Comparison of ENCODE assay signal across 8 mouse cellular contexts in the genomic region with DNA sequence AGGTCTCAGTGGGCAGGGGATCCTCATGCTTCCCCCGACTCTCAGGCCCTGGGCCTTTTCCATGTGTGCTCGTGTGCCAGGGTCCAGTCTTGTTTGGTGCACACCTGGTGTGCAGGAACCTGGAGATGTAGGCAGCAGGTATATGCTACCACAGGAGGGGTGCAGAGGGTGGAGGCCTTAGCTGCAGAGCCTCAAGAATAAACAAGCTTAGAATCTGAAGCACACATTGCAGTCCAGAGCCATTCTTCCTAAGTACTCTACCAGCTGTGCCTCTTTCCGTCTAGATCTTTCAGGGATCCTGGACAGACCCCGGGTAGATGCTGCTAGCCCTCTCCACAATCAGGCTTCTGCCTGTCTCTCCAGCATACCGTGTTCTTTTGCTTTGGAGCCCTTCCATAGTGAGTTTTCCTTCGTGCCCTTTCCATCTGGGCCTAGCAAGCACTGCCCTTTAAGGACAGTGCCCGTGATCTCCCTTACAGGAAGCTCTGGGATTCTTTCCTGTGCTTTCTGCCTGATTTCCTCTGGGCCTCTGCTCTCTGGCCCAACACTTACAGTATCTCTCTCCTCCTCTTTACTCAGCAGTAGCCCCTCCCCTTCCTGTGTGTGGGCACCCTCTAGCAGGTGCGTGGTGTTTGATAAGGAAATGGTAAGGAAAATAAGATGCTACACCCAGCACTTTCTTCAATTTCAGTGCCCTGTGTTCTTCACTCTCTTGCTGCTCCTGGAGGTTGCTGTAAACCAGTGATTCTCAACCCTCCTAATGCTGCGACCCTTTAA. TPM values are rescaled to one million over a fixed set of nuclear protein-coding genes. Genes with fewer than 3 reads are reported as not detected.
DNase-seq lines count a peak whose midpoint lies in the region; ATAC-seq lines count a peak whose summit lies in the region.

No protein-coding gene starts in this region.

- peaks cover 37% of the 10 kb centered on the region for H3K36me3 ChIP-seq in forebrain, embryonic 16.5 days (ENCODE audit: control insufficient read depth, insufficient read depth)

- no peak overlapping the region; the same call in 1 of the 2 replicates for H3K9ac ChIP-seq in forebrain, embryonic 16.5 days (replicated peaks; ENCODE audit: low read depth, low read length)

- H3K27me3 ChIP-seq in forebrain, embryonic 16.5 days (replicated peaks; ENCODE audit: control insufficient read depth, insufficient read depth, low read length), result no peaks in the 10 kb centered on the region

- peak; percentile 64 for DNase-seq in spleen, adult 12 weeks (ENCODE audit: low spot score)
- no peak for DNase-seq in spleen, adult 18-20 months
- DNase-seq in thymus, postnatal 4 days, result peak; percentile 73
- DNase-seq in ovary, postnatal 10 days (ENCODE audit: low spot score), result no peak
- no peak for DNase-seq in layer of hippocampus, postnatal 36 days
- no peak for DNase-seq in frontal cortex, postnatal 25 days (ENCODE audit: low spot score in 2 of 2)

- H3K4me3 ChIP-seq in forebrain, embryonic 16.5 days (replicated peaks; ENCODE audit: low read length), result no peak overlapping the region

- H3K4me2 ChIP-seq in forebrain, embryonic 16.5 days (ENCODE audit: low read length), result no peak overlapping the region

- no peak for ATAC-seq in forebrain, embryonic 16.5 days
- peak; percentile 91 for ATAC-seq in megakaryocyte-erythroid progenitor cell, adult 5-6 weeks (replicated peaks; ENCODE audit: low FRiP score, low TSS enrichment, poor library complexity, severe bottlenecking)

- no peaks in the 10 kb centered on the region for H3K9me3 ChIP-seq in forebrain, embryonic 16.5 days (ENCODE audit: control insufficient read depth, low read length)

- peaks cover 20% of the 10 kb centered on the region for H3K4me1 ChIP-seq in forebrain, embryonic 16.5 days (replicated peaks; ENCODE audit: control insufficient read depth, insufficient read depth, low read length)

- peak overlapping the region; percentile 78 for H3K27ac ChIP-seq in forebrain, embryonic 16.5 days (ENCODE audit: low read length)

- WGBS in forebrain, embryonic 16.5 days, result 31% methylated on average over 9 of the region's 9 CpGs

RNA-seq across cellular contexts. Expression of a gene that starts 9.1 kb away (rescaled TPM):
- 1.3 and 1.8 TPM in 2 replicates for polyA plus RNA-seq in forebrain, embryonic 16.5 days (2015; fragmentation: Nextera tagmentation; extraction: Ambion mirVana)
- total RNA-seq in megakaryocyte-erythroid progenitor cell, adult 5-6 weeks (2014; fragmentation: Nextera tagmentation), result 0.63 TPM in 1 of 2 replicates, not detected in the other
- total RNA-seq in megakaryocyte-erythroid progenitor cell, adult 5-6 weeks (2017), result 0.89 and 1.2 TPM in 2 replicates
- total RNA-seq in layer of hippocampus, postnatal 36 days (2021), result under 1 TPM; 0.28 to 0.35 TPM

Comparison
In these comparisons a context has a peak if more than half of its experiments do, and no peak if none do; other contexts are left out.
1. DNase-seq: peak in spleen, adult 12 weeks (single experiment) and thymus, postnatal 4 days (single experiment); none in spleen, adult 18-20 months (0 of 2), ovary, postnatal 10 days (single experiment), layer of hippocampus, postnatal 36 days (0 of 2) and frontal cortex, postnatal 25 days (0 of 2).